Mouse (Mus musculus): ENCODE measurements around the gene Cldn14. TPM values are rescaled to one million over a fixed set of nuclear protein-coding genes. Genes with fewer than 3 reads are reported as not detected.
A peak's percentile ranks its signal among the peaks of the same experiment; 100 is the strongest.

Gene Cldn14
- polyA plus RNA-seq, 1 experiment = 0.15 TPM

DNA sequence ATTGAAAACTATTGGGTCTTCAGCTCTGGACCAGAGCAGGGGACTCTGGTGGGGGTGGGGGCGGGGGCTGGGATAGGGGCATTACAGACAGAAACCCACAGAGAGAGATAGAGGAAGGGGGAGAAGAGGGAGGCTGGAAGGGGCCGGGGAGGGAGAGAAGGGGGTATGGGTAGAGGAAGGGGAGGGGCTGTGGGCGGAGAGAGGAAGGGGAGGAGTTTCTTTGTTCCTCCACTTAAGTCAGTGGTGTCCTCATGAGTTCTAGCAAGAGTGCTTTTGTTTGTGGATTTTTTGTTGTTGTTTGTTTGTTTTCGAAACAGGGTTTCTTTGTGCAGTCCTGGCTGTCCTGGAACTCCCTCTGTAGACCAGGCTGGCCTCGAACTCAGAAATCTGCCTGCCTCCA, 35.1 kb downstream of the Cldn14 start:
- no peak for TF ChIP-seq CTCF (IDR thresholded peaks at IDR 0.05; ENCODE audit: extremely low read depth, insufficient read length, insufficient replicate concordance, low read depth, low read length)
- TF ChIP-seq POLR2A (IDR thresholded peaks at IDR 0.05; ENCODE audit: low read depth, low read length) = no peak
- H3K36me3 ChIP-seq (ENCODE audit: control insufficient read depth, insufficient read depth, low read length) = no peaks in the 10 kb centered on the region
- H3K27me3 ChIP-seq (ENCODE audit: control insufficient read depth, insufficient read depth, low read length) = no peaks in the 10 kb centered on the region
- peak overlapping the region; percentile 27; the same call in 1 of the 2 replicates for H3K4me3 ChIP-seq (ENCODE audit: low read depth, low read length)
- H3K27ac ChIP-seq (ENCODE audit: insufficient read depth, low read depth, low read length) = no peak overlapping the region
- WGBS = 46% methylated on average over 5 of the region's 5 CpGs
- H3K4me1 ChIP-seq (ENCODE audit: control insufficient read depth, insufficient read depth, insufficient read length, low read length) = no peaks in the 10 kb centered on the region

DNA sequence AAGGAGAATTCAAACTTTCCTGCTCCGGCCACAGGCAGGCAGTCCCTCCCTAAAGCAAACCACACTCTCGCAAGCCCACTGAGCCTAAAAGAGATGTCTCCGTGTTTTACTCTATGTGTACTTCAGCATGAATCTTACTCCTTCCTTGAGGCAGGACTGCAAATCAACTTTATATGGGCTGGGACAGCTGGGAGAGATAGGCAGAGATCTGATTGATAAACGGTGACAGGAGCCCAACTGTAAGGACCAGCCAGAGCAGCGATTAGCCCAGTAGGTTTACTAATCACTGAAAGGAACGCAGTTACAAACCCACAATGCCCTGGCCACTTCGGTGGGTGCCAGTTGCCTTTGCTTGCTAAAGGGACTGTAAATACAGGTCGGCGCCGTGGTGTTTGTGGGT, 35.5 kb downstream of the Cldn14 start:
- H3K36me3 ChIP-seq (ENCODE audit: control insufficient read depth, insufficient read depth, low read length) = no peaks in the 10 kb centered on the region
- TF ChIP-seq CTCF (IDR thresholded peaks at IDR 0.05; ENCODE audit: extremely low read depth, insufficient read length, insufficient replicate concordance, low read depth, low read length) (no peak), POLR2A (IDR thresholded peaks at IDR 0.05; ENCODE audit: low read depth, low read length) (no peak)
- 20% methylated on average over 10 of the region's 10 CpGs for WGBS
- H3K27ac ChIP-seq (ENCODE audit: insufficient read depth, low read depth, low read length) = no peak overlapping the region
- H3K4me3 ChIP-seq (ENCODE audit: low read depth, low read length) = peak overlapping the region; percentile 27
- H3K4me1 ChIP-seq (ENCODE audit: control insufficient read depth, insufficient read depth, insufficient read length, low read length) = no peaks in the 10 kb centered on the region
- H3K27me3 ChIP-seq (ENCODE audit: control insufficient read depth, insufficient read depth, low read length) = no peaks in the 10 kb centered on the region

DNA sequence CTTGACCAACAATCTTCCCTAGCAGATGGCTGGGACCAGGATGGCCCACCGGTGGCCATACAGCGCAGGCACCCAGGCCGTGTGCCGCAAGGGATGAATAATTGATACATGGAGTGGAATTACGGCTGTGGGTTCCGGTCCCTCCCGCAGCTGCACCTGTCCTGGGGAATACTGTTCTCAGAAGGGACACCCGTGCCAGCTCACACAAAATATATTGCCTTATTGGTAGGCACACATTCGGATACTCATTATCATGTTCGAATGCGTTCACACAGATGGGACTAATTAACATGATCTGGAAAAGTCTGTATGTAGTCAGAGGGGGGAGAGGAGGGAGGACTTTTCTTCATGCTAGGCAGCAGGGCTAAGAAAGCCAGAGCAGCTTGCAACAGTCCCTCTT, 37.6 kb downstream of the Cldn14 start:
- WGBS = 85% methylated on average over 11 of the region's 11 CpGs

DNA sequence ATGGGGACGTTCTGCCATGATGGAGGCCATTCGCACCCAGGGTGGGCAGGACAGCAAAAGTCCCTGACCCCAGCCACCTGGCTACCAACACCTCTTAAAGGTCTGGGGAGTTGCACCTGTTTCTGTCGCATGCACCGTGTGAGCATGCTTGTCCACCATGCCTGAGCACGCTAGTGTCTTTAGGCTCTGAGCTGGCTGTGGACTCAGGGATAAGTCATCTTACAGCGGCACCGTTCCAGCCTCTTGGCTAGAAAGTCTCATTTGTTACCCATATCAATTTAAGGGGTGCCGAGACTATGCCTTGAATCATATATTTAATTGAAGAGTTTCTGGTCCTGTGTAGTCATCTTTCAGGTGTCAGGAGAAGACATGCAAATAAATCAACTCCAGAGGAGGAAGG, 40.7 kb downstream of the Cldn14 start:
- WGBS = 94% methylated on average over 8 of the region's 8 CpGs
- no peak overlapping the region for H3K27ac ChIP-seq (ENCODE audit: insufficient read depth, low read depth, low read length)
- TF ChIP-seq POLR2A (IDR thresholded peaks at IDR 0.05; ENCODE audit: low read depth, low read length) (no peak), CTCF (IDR thresholded peaks at IDR 0.05; ENCODE audit: extremely low read depth, insufficient read length, insufficient replicate concordance, low read depth, low read length) (no peak)
- no peak overlapping the region for H3K4me3 ChIP-seq (ENCODE audit: low read depth, low read length)
- H3K27me3 ChIP-seq (ENCODE audit: control insufficient read depth, insufficient read depth, low read length) = no peaks in the 10 kb centered on the region
- H3K36me3 ChIP-seq (ENCODE audit: control insufficient read depth, insufficient read depth, low read length) = no peaks in the 10 kb centered on the region
- H3K4me1 ChIP-seq (ENCODE audit: control insufficient read depth, insufficient read depth, insufficient read length, low read length) = no peaks in the 10 kb centered on the region

More for the DNA sequence above, 37.6 kb downstream of the Cldn14 start:
- H3K36me3 ChIP-seq (ENCODE audit: control insufficient read depth, insufficient read depth, low read length) = no peaks in the 10 kb centered on the region
- H3K4me3 ChIP-seq (ENCODE audit: low read depth, low read length) = no peak overlapping the region
- no peak overlapping the region for H3K27ac ChIP-seq (ENCODE audit: insufficient read depth, low read depth, low read length)
- no peak for TF ChIP-seq CTCF (IDR thresholded peaks at IDR 0.05; ENCODE audit: extremely low read depth, insufficient read length, insufficient replicate concordance, low read depth, low read length)
- no peak for TF ChIP-seq POLR2A (IDR thresholded peaks at IDR 0.05; ENCODE audit: low read depth, low read length)
- no peaks in the 10 kb centered on the region for H3K4me1 ChIP-seq (ENCODE audit: control insufficient read depth, insufficient read depth, insufficient read length, low read length)
- H3K27me3 ChIP-seq (ENCODE audit: control insufficient read depth, insufficient read depth, low read length) = no peaks in the 10 kb centered on the region

DNA sequence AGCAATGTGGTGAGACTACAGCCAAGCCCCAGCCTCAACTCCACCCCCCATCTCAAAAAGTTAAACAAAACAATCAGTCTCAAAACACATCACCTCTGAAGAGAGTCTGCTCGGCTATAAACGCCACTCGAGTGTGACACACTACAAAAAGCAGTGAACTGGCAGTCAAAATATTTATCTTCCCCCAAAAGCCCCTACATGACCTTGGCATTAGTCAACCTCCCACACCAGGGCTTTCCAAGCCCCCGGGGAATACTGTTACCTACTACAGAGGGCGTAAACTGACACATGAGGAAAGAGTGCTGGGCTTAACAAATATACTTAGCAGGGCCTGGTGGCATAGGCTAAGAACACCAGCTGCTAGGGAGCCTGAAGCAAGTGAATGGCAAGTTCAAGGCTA, 46.4 kb downstream of the Cldn14 start:
- H3K27me3 ChIP-seq (ENCODE audit: control insufficient read depth, insufficient read depth, low read length) = no peaks in the 10 kb centered on the region
- no peaks in the 10 kb centered on the region for H3K36me3 ChIP-seq (ENCODE audit: control insufficient read depth, insufficient read depth, low read length)
- H3K4me3 ChIP-seq (ENCODE audit: low read depth, low read length) = no peak overlapping the region
- H3K27ac ChIP-seq (ENCODE audit: insufficient read depth, low read depth, low read length) = no peak overlapping the region
- WGBS = 66% methylated on average over 5 of the region's 5 CpGs
- H3K4me1 ChIP-seq (ENCODE audit: control insufficient read depth, insufficient read depth, insufficient read length, low read length) = 0 out of 2 replicates have a peak, but pooled peaks cover 4% of the 10 kb centered on the region
- TF ChIP-seq POLR2A (IDR thresholded peaks at IDR 0.05; ENCODE audit: low read depth, low read length) (no peak), CTCF (IDR thresholded peaks at IDR 0.05; ENCODE audit: extremely low read depth, insufficient read length, insufficient replicate concordance, low read depth, low read length) (no peak)

DNA sequence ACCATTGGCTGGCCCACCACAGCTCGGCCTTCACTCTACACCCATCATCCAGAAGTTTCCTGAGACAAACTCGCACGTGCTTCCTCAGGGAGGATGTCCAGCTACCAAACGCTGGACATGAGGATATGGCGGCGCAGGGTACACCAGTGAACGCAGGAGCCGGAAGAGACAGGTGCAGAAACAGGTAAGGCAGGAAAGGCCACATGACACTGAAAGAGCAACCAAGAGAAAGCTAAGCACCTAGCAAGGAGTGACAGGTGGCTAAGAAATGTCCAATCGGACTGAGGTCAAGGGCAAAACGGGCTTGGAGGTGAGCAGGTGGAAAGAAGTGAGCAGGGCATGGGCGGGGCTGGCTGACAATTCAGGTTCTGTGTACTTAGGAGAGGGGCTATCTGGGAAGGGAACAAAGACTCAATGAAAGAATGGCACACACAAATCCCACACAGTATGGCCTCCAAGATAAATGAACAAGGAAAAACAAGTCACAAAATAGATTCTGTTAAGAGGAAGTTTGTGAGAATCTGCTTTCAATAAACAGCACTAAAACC, 47.5 kb downstream of the Cldn14 start:
- 0 out of 2 replicates have a peak, but pooled peaks cover 4% of the 10 kb centered on the region for H3K4me1 ChIP-seq (ENCODE audit: control insufficient read depth, insufficient read depth, insufficient read length, low read length)
- no peaks in the 10 kb centered on the region for H3K36me3 ChIP-seq (ENCODE audit: control insufficient read depth, insufficient read depth, low read length)
- H3K4me3 ChIP-seq (ENCODE audit: low read depth, low read length) = no peak overlapping the region
- TF ChIP-seq CTCF (IDR thresholded peaks at IDR 0.05; ENCODE audit: extremely low read depth, insufficient read length, insufficient replicate concordance, low read depth, low read length) = no peak
- no peak for TF ChIP-seq POLR2A (IDR thresholded peaks at IDR 0.05; ENCODE audit: low read depth, low read length)
- H3K27me3 ChIP-seq (ENCODE audit: control insufficient read depth, insufficient read depth, low read length) = no peaks in the 10 kb centered on the region
- H3K27ac ChIP-seq (ENCODE audit: insufficient read depth, low read depth, low read length) = no peak overlapping the region
- WGBS = 54% methylated on average over 11 of the region's 11 CpGs

DNA sequence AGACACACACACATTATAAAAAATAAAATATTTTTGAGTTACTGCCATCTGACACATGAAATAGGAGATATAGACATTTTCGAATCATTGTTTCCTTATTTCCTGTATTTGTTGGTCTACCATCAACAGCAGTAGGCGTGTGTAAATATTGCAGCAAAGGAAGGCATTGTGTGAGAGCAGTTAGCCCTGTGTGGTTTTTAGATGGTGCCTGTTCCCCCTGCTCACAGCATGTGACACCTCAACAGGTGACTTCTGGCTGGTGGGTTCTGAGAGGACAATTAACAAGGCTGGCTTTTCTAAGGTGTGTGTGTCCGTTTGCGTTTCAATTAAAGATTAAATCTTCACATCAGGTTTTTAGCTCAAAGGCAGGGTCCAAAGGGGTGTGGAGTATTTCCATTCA, 48.1 kb downstream of the Cldn14 start:
- TF ChIP-seq POLR2A (IDR thresholded peaks at IDR 0.05; ENCODE audit: low read depth, low read length) = no peak
- TF ChIP-seq CTCF (IDR thresholded peaks at IDR 0.05; ENCODE audit: extremely low read depth, insufficient read length, insufficient replicate concordance, low read depth, low read length) = no peak

More for the DNA sequence above, 48.1 kb downstream of the Cldn14 start:
- Histone ChIP-seq H3K4me3 (ENCODE audit: low read depth, low read length) (no peak overlapping the region), H3K27me3 (ENCODE audit: control insufficient read depth, insufficient read depth, low read length) (no peaks in the 10 kb centered on the region), H3K27ac (ENCODE audit: insufficient read depth, low read depth, low read length) (no peak overlapping the region), H3K4me1 (ENCODE audit: control insufficient read depth, insufficient read depth, insufficient read length, low read length) (0 out of 2 replicates have a peak, but pooled peaks cover 4% of the 10 kb centered on the region), H3K36me3 (ENCODE audit: control insufficient read depth, insufficient read depth, low read length) (no peaks in the 10 kb centered on the region)
- 50% methylated on average over 4 of the region's 4 CpGs for WGBS

All from small intestine, adult 2 months (tissue).